Mouse (Mus musculus): ENCODE measurements around the gene Edem1. TPM values are rescaled to one million over a fixed set of nuclear protein-coding genes. Genes with fewer than 3 reads are reported as not detected.
"Not testable (repeated sequence)": the region's sequence is repeated elsewhere in the genome, so short reads cannot be mapped to it uniquely, and the experiment has no call there.

Edem1 gene
- polyA plus RNA-seq, 1 experiment from 2014 or later, result 26.4 TPM

GRCm38 (mm10) chr6:108852986-108853385, 24.5 kb downstream of the Edem1 start:
- no peaks in the 10 kb centered on the region for H3K27me3 ChIP-seq (ENCODE audit: control insufficient read depth, insufficient read depth, low read length)
- no peak overlapping the region for H3K27ac ChIP-seq (ENCODE audit: low read depth, low read length)
- H3K9ac ChIP-seq (ENCODE audit: low read depth, low read length), result no peak overlapping the region
- no peaks in the 10 kb centered on the region for H3K9me3 ChIP-seq (ENCODE audit: control insufficient read depth, low read length)
- H3K4me3 ChIP-seq (ENCODE audit: low read length), result no peak overlapping the region
- H3K4me2 ChIP-seq (replicated peaks; ENCODE audit: low read depth, low read length), result no peak overlapping the region
- no peak for ATAC-seq (ENCODE audit: low FRiP score, low TSS enrichment)
- 96% methylated on average over 5 of the region's 5 CpGs for WGBS
- no peaks in the 10 kb centered on the region for H3K4me1 ChIP-seq (ENCODE audit: control insufficient read depth, insufficient read depth, low read length)
- peaks cover 52% of the 10 kb centered on the region for H3K36me3 ChIP-seq (ENCODE audit: control insufficient read depth, insufficient read depth, low read length)

DNA sequence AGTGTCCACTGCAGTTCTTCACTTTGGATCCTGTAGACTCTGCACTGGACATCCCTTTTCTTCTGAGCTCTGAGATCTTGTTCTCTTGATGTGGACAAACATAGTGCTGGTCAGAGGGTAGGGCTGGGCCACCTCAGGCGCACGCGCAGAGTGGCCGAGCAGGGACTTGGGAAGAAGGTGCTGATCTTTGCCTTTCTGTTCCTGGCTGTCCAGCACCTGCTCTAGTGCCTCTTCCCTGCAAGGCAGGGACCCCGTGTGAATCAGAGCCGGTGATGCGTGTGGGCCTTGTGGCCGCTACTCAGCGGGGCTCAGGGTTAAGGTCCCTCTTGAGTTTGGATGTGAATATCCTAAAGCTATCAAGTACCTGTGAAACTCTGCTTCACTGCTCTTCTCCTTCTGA, 30.1 kb downstream of the Edem1 start:
- Histone ChIP-seq H3K4me2 (replicated peaks; ENCODE audit: low read depth, low read length) (no peak overlapping the region), H3K9me3 (ENCODE audit: control insufficient read depth, low read length) (peaks cover 9% of the 10 kb centered on the region; the same call in 1 of the 2 replicates), H3K27me3 (ENCODE audit: control insufficient read depth, insufficient read depth, low read length) (no peaks in the 10 kb centered on the region), H3K4me3 (ENCODE audit: low read length) (no peak overlapping the region), H3K9ac (ENCODE audit: low read depth, low read length) (no peak overlapping the region), H3K4me1 (ENCODE audit: control insufficient read depth, insufficient read depth, low read length) (no peaks in the 10 kb centered on the region), H3K36me3 (ENCODE audit: control insufficient read depth, insufficient read depth, low read length) (peaks cover 29% of the 10 kb centered on the region), H3K27ac (ENCODE audit: low read depth, low read length) (no peak overlapping the region)
- 81% methylated on average over 9 of the region's 9 CpGs for WGBS
- no peak for ATAC-seq (ENCODE audit: low FRiP score, low TSS enrichment)

- Histone ChIP-seq H3K4me3 (ENCODE audit: low read length) (no peak overlapping the region), H3K27ac (ENCODE audit: low read depth, low read length) (no peak overlapping the region), H3K9me3 (ENCODE audit: control insufficient read depth, low read length) (peaks cover 9% of the 10 kb centered on the region; the same call in 1 of the 2 replicates), H3K4me1 (ENCODE audit: control insufficient read depth, insufficient read depth, low read length) (no peaks in the 10 kb centered on the region), H3K4me2 (replicated peaks; ENCODE audit: low read depth, low read length) (no peak overlapping the region), H3K36me3 (ENCODE audit: control insufficient read depth, insufficient read depth, low read length) (peaks cover 7% of the 10 kb centered on the region; the same call in 1 of the 2 replicates), H3K9ac (ENCODE audit: low read depth, low read length) (no peak overlapping the region), H3K27me3 (ENCODE audit: control insufficient read depth, insufficient read depth, low read length) (no peaks in the 10 kb centered on the region)
- ATAC-seq (ENCODE audit: low FRiP score, low TSS enrichment), result no peak
- 96% methylated on average over 1 of the region's 1 CpGs for WGBS
Observed at GRCm38 (mm10) chr6:108861226-108861625, 32.8 kb downstream of the Edem1 start.

DNA sequence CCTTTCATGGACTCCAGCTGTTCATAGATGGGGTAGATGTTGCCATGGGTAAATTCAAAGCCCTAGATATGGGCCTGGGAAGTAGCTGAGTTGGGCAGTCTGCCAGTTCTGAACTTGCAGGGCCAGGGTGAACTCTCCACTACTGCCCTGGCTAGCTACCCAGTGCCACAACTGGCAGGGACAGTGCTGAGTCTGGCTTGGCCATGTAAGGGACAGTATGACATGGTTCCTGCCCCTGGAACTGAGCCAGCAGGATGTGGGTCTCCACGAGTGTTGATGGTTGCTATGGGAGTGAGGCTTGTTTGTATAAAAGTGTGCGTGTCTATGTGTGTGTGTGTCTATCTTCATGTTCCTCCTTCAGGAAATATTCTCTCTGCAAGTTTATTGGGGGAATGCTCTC, 34.1 kb downstream of the Edem1 start:
- 75% methylated on average over 2 of the region's 2 CpGs for WGBS

DNA sequence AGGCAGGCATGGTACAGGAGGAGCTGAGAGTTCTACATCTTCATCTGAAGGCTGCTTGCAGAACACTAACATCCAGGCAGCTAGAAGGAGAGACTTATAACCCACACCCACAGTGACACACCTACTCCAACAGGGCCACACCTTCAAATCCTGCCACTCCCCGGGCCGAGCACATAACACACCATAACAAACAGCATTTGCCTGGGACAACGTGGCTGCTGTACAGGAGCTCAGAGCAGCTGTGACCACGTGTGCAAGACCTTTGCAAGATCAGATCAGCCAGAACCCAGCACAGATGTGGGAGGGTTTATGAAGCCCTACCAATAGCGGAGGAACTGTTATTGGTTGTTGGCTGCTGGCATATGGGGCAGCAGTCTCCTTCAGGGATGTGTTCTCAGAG, 37.9 kb downstream of the Edem1 start:
- no peak overlapping the region for H3K9ac ChIP-seq (ENCODE audit: low read depth, low read length)
- ATAC-seq (ENCODE audit: low FRiP score, low TSS enrichment), result no peak
- 78% methylated on average over 5 of the region's 5 CpGs for WGBS
- H3K4me1 ChIP-seq (ENCODE audit: control insufficient read depth, insufficient read depth, low read length), result no peaks in the 10 kb centered on the region
- no peak overlapping the region for H3K27ac ChIP-seq (ENCODE audit: low read depth, low read length)
- H3K4me2 ChIP-seq (replicated peaks; ENCODE audit: low read depth, low read length), result no peak overlapping the region
- H3K36me3 ChIP-seq (ENCODE audit: control insufficient read depth, insufficient read depth, low read length), result no peaks in the 10 kb centered on the region
- H3K27me3 ChIP-seq (ENCODE audit: control insufficient read depth, insufficient read depth, low read length), result no peaks in the 10 kb centered on the region
- H3K9me3 ChIP-seq (ENCODE audit: control insufficient read depth, low read length), result peaks cover 9% of the 10 kb centered on the region; the same call in 1 of the 2 replicates
- H3K4me3 ChIP-seq (ENCODE audit: low read length), result no peak overlapping the region

More for the DNA sequence above, 34.1 kb downstream of the Edem1 start:
- Histone ChIP-seq H3K27ac (ENCODE audit: low read depth, low read length) (no peak overlapping the region), H3K36me3 (ENCODE audit: control insufficient read depth, insufficient read depth, low read length) (peaks cover 3% of the 10 kb centered on the region; the same call in 1 of the 2 replicates), H3K27me3 (ENCODE audit: control insufficient read depth, insufficient read depth, low read length) (no peaks in the 10 kb centered on the region), H3K4me3 (ENCODE audit: low read length) (no peak overlapping the region), H3K4me2 (replicated peaks; ENCODE audit: low read depth, low read length) (no peak overlapping the region), H3K4me1 (ENCODE audit: control insufficient read depth, insufficient read depth, low read length) (no peaks in the 10 kb centered on the region), H3K9me3 (ENCODE audit: control insufficient read depth, low read length) (peaks cover 9% of the 10 kb centered on the region; the same call in 1 of the 2 replicates), H3K9ac (ENCODE audit: low read depth, low read length) (no peak overlapping the region)
- 0 out of 2 replicates have a peak, but pooled peaks have one; percentile 35 for ATAC-seq (ENCODE audit: low FRiP score, low TSS enrichment)

DNA sequence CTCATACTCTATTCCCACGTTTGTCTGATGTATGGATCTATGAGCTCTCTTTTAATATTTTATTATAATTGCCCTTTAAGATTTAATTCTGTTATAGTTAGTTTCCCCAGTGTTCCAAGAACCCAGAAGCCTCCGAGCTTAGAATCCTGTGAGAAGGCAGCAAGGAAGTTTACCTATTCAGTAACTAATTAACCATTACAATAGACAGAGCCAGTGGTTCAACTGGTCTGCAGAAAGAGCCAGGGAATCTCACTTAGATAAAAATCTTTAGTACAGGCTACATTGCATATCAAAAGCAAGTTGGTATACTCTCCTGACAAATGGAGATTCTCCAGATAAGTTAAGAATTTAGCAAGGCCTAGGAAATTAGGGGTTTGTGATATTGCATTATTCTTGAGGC, 40.6 kb downstream of the Edem1 start:
- H3K27me3 ChIP-seq (ENCODE audit: control insufficient read depth, insufficient read depth, low read length); H3K9me3 ChIP-seq (ENCODE audit: control insufficient read depth, low read length); ATAC-seq (ENCODE audit: low FRiP score, low TSS enrichment); H3K4me3 ChIP-seq (ENCODE audit: low read length); H3K36me3 ChIP-seq (ENCODE audit: control insufficient read depth, insufficient read depth, low read length); H3K4me2 ChIP-seq (replicated peaks; ENCODE audit: low read depth, low read length); H3K4me1 ChIP-seq (ENCODE audit: control insufficient read depth, insufficient read depth, low read length); H3K27ac ChIP-seq (ENCODE audit: low read depth, low read length); H3K9ac ChIP-seq (ENCODE audit: low read depth, low read length): not testable (repeated sequence)
- 60% methylated on average over 2 of the region's 2 CpGs for WGBS

DNA sequence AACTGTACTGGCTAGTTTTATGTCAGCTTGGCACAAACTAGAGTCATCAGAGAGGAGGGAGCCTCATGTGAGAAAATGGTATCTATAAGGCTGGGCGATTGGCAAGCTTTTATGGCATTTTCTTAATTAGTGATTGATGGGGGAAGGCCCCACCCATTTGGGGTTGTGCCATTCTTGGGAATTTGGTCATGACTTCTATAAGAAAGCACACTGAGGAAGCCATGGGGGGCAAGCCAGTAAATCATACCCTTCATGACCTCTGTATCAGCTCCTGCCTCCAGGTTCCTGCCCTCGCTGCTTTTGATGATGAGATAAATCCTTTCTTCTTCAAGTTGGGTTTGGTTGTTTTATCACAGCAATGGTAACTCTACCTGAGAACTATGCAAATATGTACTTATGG, 42.0 kb downstream of the Edem1 start:
- Histone ChIP-seq H3K36me3 (ENCODE audit: control insufficient read depth, insufficient read depth, low read length) (no peaks in the 10 kb centered on the region), H3K4me2 (replicated peaks; ENCODE audit: low read depth, low read length) (no peak overlapping the region), H3K9me3 (ENCODE audit: control insufficient read depth, low read length) (no peaks in the 10 kb centered on the region), H3K9ac (ENCODE audit: low read depth, low read length) (no peak overlapping the region), H3K4me3 (ENCODE audit: low read length) (no peak overlapping the region), H3K27me3 (ENCODE audit: control insufficient read depth, insufficient read depth, low read length) (no peaks in the 10 kb centered on the region), H3K27ac (ENCODE audit: low read depth, low read length) (no peak overlapping the region), H3K4me1 (ENCODE audit: control insufficient read depth, insufficient read depth, low read length) (no peaks in the 10 kb centered on the region)
- no peak for ATAC-seq (ENCODE audit: low FRiP score, low TSS enrichment)
- WGBS, result 85% methylated on average over 2 of the region's 2 CpGs

DNA sequence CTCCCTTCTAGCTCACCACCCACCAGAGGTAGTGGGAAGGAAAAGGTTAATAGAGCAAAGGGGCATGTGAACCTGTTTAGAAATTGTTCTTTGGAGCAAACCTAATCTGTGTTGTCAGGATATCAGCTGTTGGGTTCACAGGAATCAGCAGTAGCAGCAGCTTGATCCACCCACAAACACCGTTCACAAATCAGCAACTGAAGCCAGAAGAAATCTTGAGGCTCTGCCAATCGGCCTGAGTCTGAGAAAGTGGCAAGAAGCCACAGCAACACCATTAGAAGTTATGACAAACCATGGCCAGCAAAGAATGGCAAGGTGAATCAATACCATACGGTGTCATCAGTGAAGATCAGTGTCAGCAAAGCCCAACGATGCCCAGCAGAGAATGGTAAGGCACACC, 42.8 kb downstream of the Edem1 start:
- no peaks in the 10 kb centered on the region for H3K9me3 ChIP-seq (ENCODE audit: control insufficient read depth, low read length)
- no peaks in the 10 kb centered on the region for H3K27me3 ChIP-seq (ENCODE audit: control insufficient read depth, insufficient read depth, low read length)
- H3K4me2 ChIP-seq (replicated peaks; ENCODE audit: low read depth, low read length), result no peak overlapping the region
- H3K4me1 ChIP-seq (ENCODE audit: control insufficient read depth, insufficient read depth, low read length), result no peaks in the 10 kb centered on the region
- ATAC-seq (ENCODE audit: low FRiP score, low TSS enrichment), result no peak
- H3K36me3 ChIP-seq (ENCODE audit: control insufficient read depth, insufficient read depth, low read length), result no peaks in the 10 kb centered on the region
- no peak overlapping the region for H3K27ac ChIP-seq (ENCODE audit: low read depth, low read length)
- WGBS, result 90% methylated on average over 4 of the region's 4 CpGs
- no peak overlapping the region for H3K4me3 ChIP-seq (ENCODE audit: low read length)
- H3K9ac ChIP-seq (ENCODE audit: low read depth, low read length), result no peak overlapping the region

DNA sequence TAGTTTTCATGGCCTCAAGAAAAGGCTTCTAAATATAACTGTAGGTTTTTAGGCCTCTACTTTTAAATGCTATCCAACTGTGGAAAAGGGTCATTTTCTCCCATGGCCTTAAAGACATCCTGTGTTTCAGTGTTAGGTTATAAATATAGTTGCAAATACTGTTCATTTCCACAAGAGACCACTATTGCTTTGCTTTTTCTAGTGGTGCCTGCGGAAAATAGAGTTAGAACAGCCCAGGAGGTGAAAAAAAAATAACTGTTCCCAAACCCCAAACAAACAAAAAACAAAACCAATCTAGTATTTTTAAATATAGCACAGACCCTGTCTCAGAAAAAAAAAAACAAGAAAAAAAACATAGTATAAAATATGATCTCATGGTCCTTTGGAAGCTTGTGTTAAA, 46.9 kb downstream of the Edem1 start:
- 58% methylated on average over 1 of the region's 1 CpGs for WGBS
- H3K36me3 ChIP-seq (ENCODE audit: control insufficient read depth, insufficient read depth, low read length), result no peaks in the 10 kb centered on the region
- 0 out of 2 replicates have a peak, but pooled peaks cover 5% of the 10 kb centered on the region for H3K9me3 ChIP-seq (ENCODE audit: control insufficient read depth, low read length)
- no peak overlapping the region for H3K27ac ChIP-seq (ENCODE audit: low read depth, low read length)
- no peak overlapping the region for H3K4me3 ChIP-seq (ENCODE audit: low read length)
- H3K9ac ChIP-seq (ENCODE audit: low read depth, low read length), result no peak overlapping the region
- H3K27me3 ChIP-seq (ENCODE audit: control insufficient read depth, insufficient read depth, low read length), result no peaks in the 10 kb centered on the region
- no peaks in the 10 kb centered on the region for H3K4me1 ChIP-seq (ENCODE audit: control insufficient read depth, insufficient read depth, low read length)
- H3K4me2 ChIP-seq (replicated peaks; ENCODE audit: low read depth, low read length), result no peak overlapping the region
- ATAC-seq (ENCODE audit: low FRiP score, low TSS enrichment), result no peak

All from kidney, embryonic 14.5 days (tissue).